Mouse (Mus musculus) cerebellum, adult 2 months (tissue): Measurements from ENCODE around the gene Dgke. TPM values are rescaled to one million over a fixed set of nuclear protein-coding genes. Genes with fewer than 3 reads are reported as not detected.
A peak's percentile ranks its signal among the peaks of the same experiment; 100 is the strongest.

Experiments
- DNase-seq, 2 experiments: peaks; one replicate each; pipeline ENCODE4 v3.0.0; 2021
- H3K27ac ChIP-seq: fragments of 200-500 bp; 2 replicates; pipeline ENCODE4 v1.5.1; 2012; ENCODE audit warnings: low read length, control low read depth, inconsistent platforms; ENCODE audit not compliant: insufficient read depth
- H3K27me3 ChIP-seq: fragments of 200-500 bp; 2 replicates; pipeline ENCODE4 v1.6.1; 2012; ENCODE audit warnings: inconsistent platforms, mild to moderate bottlenecking, low read length, moderate library complexity; ENCODE audit not compliant: control insufficient read depth, insufficient read depth
- H3K4me1 ChIP-seq: fragments of 200-500 bp; 2 replicates; pipeline ENCODE4 v1.6.1; 2011; ENCODE audit warnings: low read length; ENCODE audit not compliant: control insufficient read depth, insufficient read depth
- H3K4me3 ChIP-seq: fragments of 200-500 bp; replicated peaks from 2 replicates; pipeline ENCODE3; 2011; ENCODE audit warnings: mild to moderate bottlenecking, low read depth, low read length, control low read depth; ENCODE audit not compliant: insufficient read depth
- CTCF ChIP-seq: fragments of 200-500 bp; IDR thresholded peaks from 2 replicates; pipeline ENCODE4 v1.5.1; 2011; ENCODE audit warnings: low read depth, mild to moderate bottlenecking, control low read depth, low read length, moderate library complexity, borderline replicate concordance; ENCODE audit not compliant: insufficient read depth
- POLR2A ChIP-seq: fragments of 200-500 bp; IDR thresholded peaks from 2 replicates; pipeline ENCODE4 v1.6.1; 2011; ENCODE audit warnings: low read length, control low read depth, borderline replicate concordance; ENCODE audit not compliant: insufficient read depth
- WGBS: fragments of 180-500 bp; shearing (Covaris S2); methylation state at CpG from one replicate; pipeline ENCODE4 v1.1.7; 2018; 5-methylcytosine and 5-hydroxymethylcytosine counted together
- polyA plus RNA-seq: library from polyadenylated mRNA; depleted of rRNA; stranded (reverse); fragments of >200 nt; gene quantifications from 2 replicates; pipeline ENCODE4 v1.2.3, GENCODE M21; 2012

Gene Dgke
- polyA plus RNA-seq, 1 experiment = 34.0 TPM

DNA sequence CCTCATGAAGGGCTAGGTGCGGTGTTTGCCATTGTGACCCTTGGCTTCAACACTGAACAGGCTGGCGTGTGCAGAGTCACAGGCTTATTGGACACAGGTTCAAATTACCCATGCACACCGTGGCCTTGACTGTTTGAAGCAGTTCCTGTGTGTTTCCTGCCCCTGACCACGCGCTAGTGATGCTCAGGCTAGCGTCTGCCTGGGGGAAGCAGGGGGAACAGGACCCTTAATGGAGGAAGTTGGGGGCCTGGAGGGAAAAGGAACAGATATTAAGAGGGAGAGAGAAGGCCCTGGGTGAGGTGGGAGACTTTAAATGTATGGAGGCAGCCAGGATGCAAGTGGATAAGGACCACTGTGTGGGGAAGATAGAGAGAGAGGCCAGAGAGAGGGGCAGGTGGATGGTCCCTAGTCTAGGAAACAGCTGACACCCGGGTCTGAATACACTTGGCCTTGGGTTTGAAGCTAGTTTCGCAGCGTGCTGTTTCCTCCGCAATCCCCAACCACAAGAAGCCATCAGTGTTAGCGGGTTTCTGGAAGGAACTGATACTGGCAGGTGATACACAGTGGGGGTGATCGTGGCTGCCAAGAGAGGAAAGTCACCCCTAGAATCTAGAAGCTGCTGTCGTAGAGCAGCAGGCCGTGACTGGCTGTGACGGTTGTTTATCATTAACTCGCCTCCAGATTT lies 12.5 kb upstream of the Dgke start:
- 37% methylated on average over 16 of the region's 16 CpGs for whole genome bisulfite sequencing
- Histone ChIP-seq H3K27me3 (no peaks in the 10 kb centered on the region), H3K4me1 (peaks cover 12% of the 10 kb centered on the region), H3K27ac (no peak overlapping the region), H3K4me3 (no peak overlapping the region)
- TF ChIP-seq POLR2A (no peak), CTCF (no peak)
- DNase-seq = peak; percentile 92

DNA sequence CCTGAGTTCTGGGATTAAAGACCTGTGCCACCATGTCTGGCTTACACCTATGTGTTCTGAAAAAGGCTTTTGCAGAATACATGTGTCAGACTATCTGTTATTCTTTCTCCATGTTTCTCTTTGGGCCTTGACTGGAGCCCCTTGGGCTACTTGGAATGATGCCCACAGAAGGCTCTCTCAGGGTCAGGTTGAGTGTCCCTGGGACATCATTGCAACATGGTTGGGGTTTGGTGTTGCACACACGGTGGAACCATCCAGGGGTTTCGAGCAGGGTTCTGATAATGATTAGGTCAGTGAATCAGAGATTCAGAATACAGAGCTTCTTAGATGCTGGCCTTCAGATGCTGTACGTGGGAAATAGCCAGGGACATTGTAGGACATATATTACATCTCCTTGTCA lies 11.7 kb upstream of the Dgke start:
- Histone ChIP-seq H3K27ac (no peak overlapping the region), H3K27me3 (no peaks in the 10 kb centered on the region), H3K4me3 (no peak overlapping the region), H3K4me1 (peaks cover 12% of the 10 kb centered on the region)
- no peak for DNase-seq
- WGBS = 92% methylated on average over 3 of the region's 3 CpGs
- TF ChIP-seq CTCF (no peak), POLR2A (no peak)

DNA sequence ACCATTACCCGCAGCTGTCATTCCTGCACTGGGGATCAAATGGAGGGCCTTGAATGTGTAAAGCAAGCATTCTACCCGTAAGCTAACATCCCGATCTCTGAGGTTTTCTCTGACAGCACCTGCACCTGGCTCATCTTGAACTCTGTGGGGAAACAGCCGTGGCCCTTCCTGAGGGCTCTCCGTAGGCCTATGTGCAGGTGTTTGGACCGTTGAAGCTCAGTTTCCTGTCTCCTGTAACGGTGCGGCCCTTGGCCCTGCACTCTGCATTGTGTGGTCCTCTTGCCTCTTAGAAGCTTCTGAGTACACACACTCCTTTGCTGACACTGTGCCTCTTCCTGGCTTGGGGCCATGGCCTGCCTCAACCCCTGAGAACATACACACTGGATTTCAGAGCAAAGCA lies 11.0 kb upstream of the Dgke start:
- Histone ChIP-seq H3K27me3 (no peaks in the 10 kb centered on the region), H3K4me1 (peaks cover 12% of the 10 kb centered on the region), H3K4me3 (no peak overlapping the region), H3K27ac (no peak overlapping the region)
- WGBS = 98% methylated on average over 8 of the region's 8 CpGs
- DNase-seq = no peak
- no peak for TF ChIP-seq CTCF
- TF ChIP-seq POLR2A = no peak

DNA sequence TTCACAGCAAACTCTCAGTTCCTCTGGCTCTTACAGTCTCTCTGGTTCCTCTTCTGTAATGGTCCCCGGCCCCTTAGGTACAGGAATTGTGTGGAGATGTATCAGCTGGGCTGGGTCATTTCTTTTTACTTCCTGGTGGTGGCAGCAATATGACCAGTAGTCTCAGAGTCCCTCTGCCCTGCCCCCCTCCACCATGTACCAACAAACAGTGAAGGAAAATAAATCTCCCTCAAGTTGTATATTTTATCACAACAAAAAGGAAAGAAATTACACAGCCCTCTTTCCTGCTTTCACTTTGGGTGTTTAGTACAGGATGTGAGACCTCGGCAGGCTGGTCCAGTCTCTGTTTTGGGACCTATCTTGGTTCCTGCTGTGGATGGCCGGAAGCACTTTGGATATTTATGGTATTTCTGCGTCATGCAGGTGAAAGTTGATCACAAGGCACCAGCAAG lies 9.7 kb upstream of the Dgke start:
- peaks cover 12% of the 10 kb centered on the region for H3K4me1 ChIP-seq
- DNase-seq = no peak
- no peak overlapping the region for H3K27ac ChIP-seq
- no peak overlapping the region for H3K4me3 ChIP-seq
- TF ChIP-seq POLR2A (no peak), CTCF (no peak)
- H3K27me3 ChIP-seq = no peaks in the 10 kb centered on the region
- 88% methylated on average over 4 of the region's 4 CpGs for WGBS

DNA sequence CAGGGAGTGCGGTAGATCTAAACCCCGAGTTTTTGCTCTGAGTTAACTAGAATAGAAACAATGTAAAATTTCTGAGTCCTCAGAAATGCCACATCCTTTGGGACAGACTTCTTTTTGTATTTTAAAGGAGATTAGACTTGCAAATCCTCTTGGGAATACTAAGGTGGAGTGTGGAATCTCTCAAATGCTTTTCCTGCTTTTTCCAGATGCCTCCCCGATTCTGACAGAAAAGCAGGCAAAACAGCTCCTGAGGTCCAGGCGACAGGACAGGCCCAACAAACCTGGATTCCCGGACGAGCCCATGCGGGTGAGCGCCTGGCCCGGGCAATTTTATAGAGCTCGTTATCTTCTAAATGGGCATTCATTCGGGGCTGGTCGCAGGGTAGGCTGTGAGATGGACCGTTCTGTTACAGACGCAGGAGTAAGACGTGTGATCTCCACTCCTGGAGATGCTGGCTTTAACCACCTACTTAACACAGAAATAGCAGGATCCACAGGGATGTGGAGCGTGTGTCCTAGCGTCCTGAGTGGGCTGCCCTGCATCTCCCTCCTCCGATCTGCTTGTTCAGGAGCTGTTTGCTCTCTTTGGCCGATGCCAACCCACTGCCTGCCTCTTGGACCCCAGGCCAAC lies 8.2 kb upstream of the Dgke start:
- Histone ChIP-seq H3K27ac (no peak overlapping the region), H3K27me3 (no peaks in the 10 kb centered on the region), H3K4me1 (peaks cover 12% of the 10 kb centered on the region), H3K4me3 (no peak overlapping the region)
- TF ChIP-seq POLR2A = no peak
- TF ChIP-seq CTCF = no peak
- no peak for DNase-seq
- 74% methylated on average over 19 of the region's 19 CpGs for WGBS

DNA sequence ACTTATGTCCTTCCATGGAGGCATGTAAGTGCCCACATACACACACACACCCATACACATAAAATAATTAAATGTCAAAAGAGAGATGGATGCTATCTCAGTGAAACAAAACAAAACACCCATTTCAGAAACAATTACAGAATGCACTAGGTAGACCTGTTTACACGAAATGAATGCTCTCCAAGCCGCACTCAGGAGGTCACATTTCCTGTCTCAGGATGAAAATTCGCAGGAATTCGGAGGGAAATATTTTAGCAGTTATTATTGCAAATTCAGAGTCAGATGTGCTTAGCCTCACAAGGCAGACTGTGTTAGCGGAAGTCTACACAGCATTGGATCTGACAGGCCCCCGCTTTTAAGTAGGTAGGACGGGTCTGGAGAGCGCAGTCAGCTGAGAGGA lies 6.9 kb upstream of the Dgke start, which contains the start of gene Gm525:
Gene Gm525, plus strand, starts transcription at position 301 of the 400 bp plus-strand sequence.
- TF ChIP-seq POLR2A (no peak), CTCF (no peak)
- H3K27ac ChIP-seq = no peak within 1 kb of the TSS
- H3K4me1 ChIP-seq = no peaks in the 10 kb centered on the region; the same call in none of the 2 replicates
- DNase-seq = no peak
- H3K27me3 ChIP-seq = no peaks in the 10 kb centered on the region
- no peak within 1 kb of the TSS for H3K4me3 ChIP-seq
- 95% methylated on average over 8 of the region's 8 CpGs for WGBS

DNA sequence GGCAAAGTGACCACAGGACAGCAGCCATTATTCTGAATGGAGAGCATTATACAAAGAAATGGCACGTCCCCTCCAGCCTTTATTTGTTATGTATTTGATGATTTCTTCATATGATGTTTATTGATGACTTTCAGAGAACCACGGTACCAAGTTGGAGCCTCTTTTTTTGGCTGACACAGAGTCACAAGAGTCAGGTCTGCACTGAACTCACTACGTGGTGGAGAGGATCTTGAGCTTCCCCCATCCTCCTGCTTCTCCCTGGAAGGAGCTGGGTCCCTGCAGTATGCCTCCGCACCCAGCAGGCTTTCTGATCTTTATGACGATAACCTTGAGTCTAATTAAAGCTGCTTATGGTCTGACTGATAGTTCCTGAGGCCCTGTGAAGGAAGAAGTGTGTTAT lies 4.9 kb upstream of the Dgke start:
- Histone ChIP-seq H3K4me1 (no peaks in the 10 kb centered on the region), H3K4me3 (no peak overlapping the region), H3K27me3 (no peaks in the 10 kb centered on the region), H3K27ac (no peak overlapping the region)
- no peak for TF ChIP-seq POLR2A
- no peak for TF ChIP-seq CTCF
- DNase-seq = no peak
- WGBS = 80% methylated on average over 5 of the region's 5 CpGs

DNA sequence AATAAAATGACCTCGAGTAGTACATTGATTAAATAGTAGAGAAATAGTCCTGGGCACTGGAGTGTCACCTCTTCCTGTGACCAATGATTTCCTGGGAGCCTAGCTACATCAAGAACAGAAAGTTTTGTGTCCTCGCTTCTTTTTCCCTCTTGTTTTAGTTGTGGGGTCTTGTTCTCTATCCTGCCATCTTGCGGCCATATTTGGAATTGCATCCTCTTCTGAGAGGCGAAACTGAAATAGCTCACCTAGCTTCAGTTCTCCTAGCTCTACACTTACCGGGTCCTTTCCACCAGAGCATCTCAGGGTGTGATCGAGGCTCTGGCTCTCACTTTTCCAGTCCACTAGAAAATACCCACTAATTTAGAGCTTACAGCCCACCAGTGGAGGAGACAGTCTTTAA lies 2.7 kb upstream of the Dgke start:
- no peak overlapping the region for H3K4me3 ChIP-seq
- H3K27ac ChIP-seq = no peak overlapping the region
- no peaks in the 10 kb centered on the region for H3K27me3 ChIP-seq
- DNase-seq = peak; percentile 50 to 54
- peak; percentile 42; the same call in 1 of the 2 replicates for TF ChIP-seq CTCF
- TF ChIP-seq POLR2A = no peak
- WGBS = 17% methylated on average over 6 of the region's 6 CpGs
- H3K4me1 ChIP-seq = no peaks in the 10 kb centered on the region
